ENCODE assay signal across 8 mouse cellular contexts in genomic region chr10:4266931-4267310, GRCm38 (mm10). TPM values are rescaled to one million over a fixed set of nuclear protein-coding genes. Genes with fewer than 3 reads are reported as not detected.
DNase-seq lines count a peak whose midpoint lies in the region; ATAC-seq and TF ChIP-seq lines count a peak whose summit lies in the region.

No protein-coding gene starts in this region.

- DNase-seq in heart, adult 8-10 months (ENCODE audit: low spot score): peak; percentile 13
- DNase-seq in heart, postnatal 25 days (ENCODE audit: low spot score): no peak
- peak; percentile 25 for DNase-seq in adrenal gland, adult 2 months
- DNase-seq in T-cell, adult 2 months (ENCODE audit: low spot score): no peak

- no peak for TF ChIP-seq CTCF in embryonic fibroblast, embryonic 13.5 days (IDR thresholded peaks at IDR 0.05; ENCODE audit: borderline replicate concordance, insufficient read depth, low read length)

- peak; percentile 43 for ATAC-seq in hindbrain, embryonic 13.5 days (ENCODE audit: low FRiP score)
- no peak for ATAC-seq in limb, embryonic 15.5 days (ENCODE audit: insufficient number of reproducible peaks, low FRiP score, low TSS enrichment, low read depth)
- ATAC-seq in neural tube, embryonic 15.5 days (ENCODE audit: low FRiP score): peak; percentile 48

- peak overlapping the region; percentile 88 for H3K9ac ChIP-seq in hindbrain, embryonic 13.5 days
- H3K9ac ChIP-seq in limb, embryonic 15.5 days: peak overlapping the region; percentile 50
- peak overlapping the region; percentile 67 for H3K9ac ChIP-seq in neural tube, embryonic 15.5 days (replicated peaks)

- H3K27me3 ChIP-seq in hindbrain, embryonic 13.5 days: no peaks in the 10 kb centered on the region
- peaks cover 4% of the 10 kb centered on the region; the same call in 1 of the 2 replicates for H3K27me3 ChIP-seq in limb, embryonic 15.5 days
- no peaks in the 10 kb centered on the region for H3K27me3 ChIP-seq in neural tube, embryonic 15.5 days (replicated peaks)

- H3K4me2 ChIP-seq in hindbrain, embryonic 13.5 days: peak overlapping the region; percentile 84
- H3K4me2 ChIP-seq in limb, embryonic 15.5 days: peak overlapping the region; percentile 95
- H3K4me2 ChIP-seq in neural tube, embryonic 15.5 days: peak overlapping the region; percentile 91

- peak overlapping the region; percentile 83 for H3K4me3 ChIP-seq in embryonic fibroblast, embryonic 13.5 days (ENCODE audit: insufficient read depth, low read length)
- peak overlapping the region; percentile 71 for H3K4me3 ChIP-seq in hindbrain, embryonic 13.5 days
- peak overlapping the region; percentile 59 for H3K4me3 ChIP-seq in limb, embryonic 15.5 days
- peak overlapping the region; percentile 78 for H3K4me3 ChIP-seq in neural tube, embryonic 15.5 days (replicated peaks)

- no peak for TF ChIP-seq POLR2A in embryonic fibroblast, embryonic 13.5 days (IDR thresholded peaks at IDR 0.05; ENCODE audit: low read depth, low read length)

- no peaks in the 10 kb centered on the region for H3K9me3 ChIP-seq in hindbrain, embryonic 13.5 days
- no peaks in the 10 kb centered on the region for H3K9me3 ChIP-seq in limb, embryonic 15.5 days
- no peaks in the 10 kb centered on the region for H3K9me3 ChIP-seq in neural tube, embryonic 15.5 days (replicated peaks)

- WGBS in hindbrain, embryonic 13.5 days: 1% methylated on average over 11 of the region's 11 CpGs
- WGBS in limb, embryonic 15.5 days: 3% methylated on average over 11 of the region's 11 CpGs
- WGBS in neural tube, embryonic 15.5 days: under 1% methylated on average over 11 of the region's 11 CpGs

- peaks cover 2% of the 10 kb centered on the region; the same call in 1 of the 2 replicates for H3K4me1 ChIP-seq in embryonic fibroblast, embryonic 13.5 days (ENCODE audit: control insufficient read depth, insufficient read depth, low read length)
- H3K4me1 ChIP-seq in hindbrain, embryonic 13.5 days (replicated peaks): peaks cover 29% of the 10 kb centered on the region
- peaks cover 15% of the 10 kb centered on the region for H3K4me1 ChIP-seq in limb, embryonic 15.5 days
- peaks cover 24% of the 10 kb centered on the region for H3K4me1 ChIP-seq in neural tube, embryonic 15.5 days

- no peak overlapping the region for H3K27ac ChIP-seq in embryonic fibroblast, embryonic 13.5 days (ENCODE audit: insufficient read depth, low read length)
- peak overlapping the region; percentile 88 for H3K27ac ChIP-seq in hindbrain, embryonic 13.5 days
- no peak overlapping the region for H3K27ac ChIP-seq in limb, embryonic 15.5 days
- H3K27ac ChIP-seq in neural tube, embryonic 15.5 days (replicated peaks): peak overlapping the region; percentile 87

- intact Hi-C loops in heart, postnatal 25 days (cut with DNase I): loop anchor here (5.0 kb wide), 2 partner anchors 65 to 180 kb away; no protein-coding TSS in a partner anchor

- H3K36me3 ChIP-seq in hindbrain, embryonic 13.5 days: no peaks in the 10 kb centered on the region
- H3K36me3 ChIP-seq in limb, embryonic 15.5 days: no peaks in the 10 kb centered on the region
- H3K36me3 ChIP-seq in neural tube, embryonic 15.5 days: no peaks in the 10 kb centered on the region

RNA-seq across cellular contexts. Expression of gene Akap12, which starts 0.7 kb away (rescaled TPM):
- total RNA-seq in heart, adult 8-10 months (2022): 10 to 100 TPM; 18.1 to 24.4 (median 23.3) TPM
- 10 to 100 TPM; 23.7 to 25.3 TPM for total RNA-seq in heart, postnatal 25 days (2021)
- 10 to 100 TPM; 17.1 to 21.8 TPM for total RNA-seq in adrenal gland, adult 2 months (2021)
- 1.6 and 1.9 TPM in 2 replicates for polyA plus RNA-seq in adrenal gland, adult 2 months (2012; rRNA removed)
- polyA plus RNA-seq in embryonic fibroblast, embryonic 13.5 days (2011; ENCODE audit: insufficient read length, low read depth, missing spikeins): 149 and 184 TPM in 2 replicates
- polyA plus RNA-seq in hindbrain, embryonic 13.5 days (2015; fragmentation: Nextera tagmentation; extraction: Ambion mirVana): 47.8 and 50.5 TPM in 2 replicates
- 38.1 and 40.0 TPM in 2 replicates for polyA plus RNA-seq in limb, embryonic 15.5 days (2015; fragmentation: Nextera tagmentation; extraction: Ambion mirVana)
- 52.2 and 57.1 TPM in 2 replicates for polyA plus RNA-seq in neural tube, embryonic 15.5 days (2015; fragmentation: Nextera tagmentation; extraction: Ambion mirVana)

Comparison
In these comparisons a context has a peak if more than half of its experiments do, and no peak if none do; other contexts are left out.
1. DNase-seq: peak in heart, adult 8-10 months (single experiment) and adrenal gland, adult 2 months (single experiment); none in heart, postnatal 25 days (single experiment) and T-cell, adult 2 months (single experiment).
2. H3K27ac ChIP-seq: peak in hindbrain, embryonic 13.5 days (single experiment) and neural tube, embryonic 15.5 days (single experiment); none in embryonic fibroblast, embryonic 13.5 days (single experiment) and limb, embryonic 15.5 days (single experiment).
3. RNA of gene Akap12, which starts 0.7 kb away (polyA plus RNA-seq): 149 to 184 TPM in embryonic fibroblast, embryonic 13.5 days, 52.2 to 57.1 TPM in neural tube, embryonic 15.5 days, 47.8 to 50.5 TPM in hindbrain, embryonic 13.5 days and 38.1 to 40.0 TPM in limb, embryonic 15.5 days; 1.6 to 1.9 TPM in adrenal gland, adult 2 months; every median in the first group is over 10 times any median in the second.
4. Peak in every context shown above with its lines, with median percentiles within 50 percentile points of each other: H3K4me3 ChIP-seq, H3K4me2 ChIP-seq and H3K9ac ChIP-seq.